Mouse (Mus musculus): ENCODE results near the gene Phf7. TPM values are rescaled to one million over a fixed set of nuclear protein-coding genes. Genes with fewer than 3 reads are reported as not detected.

The Phf7 gene
- polyA plus RNA-seq (2012; rRNA removed; ENCODE audit: low replicate concordance): 3.1 and 3.5 TPM in 2 replicates

DNA sequence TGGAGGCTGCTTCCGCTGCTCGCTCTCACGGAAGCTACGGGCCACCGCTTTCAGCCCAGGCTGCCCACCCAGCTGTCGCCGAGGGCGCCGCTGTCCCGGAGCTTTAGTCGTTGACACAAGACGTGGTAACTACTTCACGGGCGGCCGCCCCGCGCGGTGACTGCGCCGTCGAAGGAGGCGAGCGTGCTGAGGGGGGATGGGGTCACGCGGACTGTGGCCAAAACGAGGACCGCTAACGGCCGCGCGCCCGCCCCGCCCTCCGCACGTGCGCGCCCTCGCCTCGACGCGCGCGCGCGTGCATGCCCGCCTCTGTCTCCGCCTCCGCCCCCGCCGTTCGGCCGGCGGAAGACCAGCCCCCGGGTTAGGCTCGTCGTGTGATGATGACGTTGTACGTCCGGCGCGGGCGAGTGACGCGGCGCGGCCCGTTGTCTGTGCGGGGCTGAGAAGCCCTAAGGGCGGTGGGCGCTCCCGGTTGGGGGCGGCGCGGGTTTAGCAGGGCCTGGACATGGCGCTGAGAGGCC lies at the start of gene Phf7, which contains the start of gene Bap1:
Phf7 (minus strand) TSS at position 234 of the 521 bp plus-strand sequence.
Bap1 (plus strand) TSS at position 367 of the 521 bp plus-strand sequence.

GRCm38 (mm10) chr14:31217666-31218065 lies 33.5 kb downstream of the Phf7 start, which contains the start of gene Sema3g:
Gene Sema3g, plus strand, starts transcription at chr14:31217860.

GRCm38 (mm10) chr14:31216846-31217245 lies 34.3 kb downstream of the Phf7 start, which contains the start of gene Nisch:
Gene Nisch, minus strand, starts transcription at chr14:31216946.

DNA sequence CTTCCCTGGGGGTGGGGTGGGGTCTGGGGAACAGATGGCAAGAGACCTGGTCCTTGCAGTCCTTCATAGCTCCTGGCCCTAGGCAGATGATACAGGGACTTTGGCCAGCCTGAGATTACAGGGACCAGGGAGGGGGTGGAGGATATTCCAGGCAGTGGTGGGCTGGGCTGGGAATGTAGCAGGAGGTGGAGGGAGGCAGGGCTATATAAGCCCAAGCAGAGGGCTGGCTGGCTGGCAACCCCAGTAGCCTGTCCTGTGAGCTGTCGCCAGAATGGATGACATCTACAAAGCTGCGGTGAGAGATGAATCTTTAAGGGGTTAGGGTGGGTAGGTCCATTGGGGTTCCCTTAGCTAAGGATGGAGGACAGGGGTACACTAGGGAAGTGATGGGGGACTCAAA lies 43.0 kb downstream of the Phf7 start, which contains the start of gene Tnnc1:
Tnnc1 (plus strand) TSS at position 229 of the 400 bp plus-strand sequence.

Other genes starting within 250 kb of the Phf7 start
- gene Glt8d1, start 249.9 kb downstream of the Phf7 start, polyA plus RNA-seq (2012; rRNA removed; ENCODE audit: low replicate concordance): 3.1 and 3.6 TPM in 2 replicates
- gene Spcs1, start 249.6 kb downstream of the Phf7 start, polyA plus RNA-seq (2012; rRNA removed; ENCODE audit: low replicate concordance): 44.8 and 72.3 TPM in 2 replicates
- 3.9 and 4.9 TPM in 2 replicates for gene Pbrm1, start 232.2 kb downstream of the Phf7 start, polyA plus RNA-seq (2012; rRNA removed; ENCODE audit: low replicate concordance)
- 4.8 and 6.8 TPM in 2 replicates for gene Gnl3, start 232.2 kb downstream of the Phf7 start, polyA plus RNA-seq (2012; rRNA removed; ENCODE audit: low replicate concordance)
- 44.1 and 80.0 TPM in 2 replicates for gene Smim4, start 122.4 kb downstream of the Phf7 start, polyA plus RNA-seq (2012; rRNA removed; ENCODE audit: low replicate concordance)
- gene Nt5dc2, start 120.3 kb downstream of the Phf7 start, polyA plus RNA-seq (2012; rRNA removed; ENCODE audit: low replicate concordance): 9.2 and 16.3 TPM in 2 replicates
- 34.2 and 62.3 TPM in 2 replicates for gene Stab1, start 82.7 kb downstream of the Phf7 start, polyA plus RNA-seq (2012; rRNA removed; ENCODE audit: low replicate concordance)
- gene Tnnc1, start 43.0 kb downstream of the Phf7 start, polyA plus RNA-seq (2012; rRNA removed; ENCODE audit: low replicate concordance): not detected in 2 replicates
- 127 and 135 TPM in 2 replicates for gene Nisch, start 34.4 kb downstream of the Phf7 start, polyA plus RNA-seq (2012; rRNA removed; ENCODE audit: low replicate concordance)
- 1.5 and 3.3 TPM in 2 replicates for gene Sema3g, start 33.5 kb downstream of the Phf7 start, polyA plus RNA-seq (2012; rRNA removed; ENCODE audit: low replicate concordance)
- gene Bap1, start 133 bp upstream of the Phf7 start, polyA plus RNA-seq (2012; rRNA removed; ENCODE audit: low replicate concordance): 25.9 and 28.7 TPM in 2 replicates
- gene Dnah1, start 72.6 kb upstream of the Phf7 start, polyA plus RNA-seq (2012; rRNA removed; ENCODE audit: low replicate concordance): 0.01 and 0.08 TPM in 2 replicates
- 4.6 and 5.8 TPM in 2 replicates for gene Capn7, start 85.3 kb upstream of the Phf7 start, polyA plus RNA-seq (2012; rRNA removed; ENCODE audit: low replicate concordance)
- gene Sh3bp5, start 184.8 kb upstream of the Phf7 start, polyA plus RNA-seq (2012; rRNA removed; ENCODE audit: low replicate concordance): 1.3 and 1.7 TPM in 2 replicates
- gene Eaf1, start 243.1 kb upstream of the Phf7 start, polyA plus RNA-seq (2012; rRNA removed; ENCODE audit: low replicate concordance): 23.2 and 37.7 TPM in 2 replicates
- 1.5 and 3.7 TPM in 2 replicates for gene Mettl6, start 243.7 kb upstream of the Phf7 start, polyA plus RNA-seq (2012; rRNA removed; ENCODE audit: low replicate concordance)